Mouse (Mus musculus): Measurements from ENCODE around the gene Zfyve1.

Gene Zfyve1

DNA sequence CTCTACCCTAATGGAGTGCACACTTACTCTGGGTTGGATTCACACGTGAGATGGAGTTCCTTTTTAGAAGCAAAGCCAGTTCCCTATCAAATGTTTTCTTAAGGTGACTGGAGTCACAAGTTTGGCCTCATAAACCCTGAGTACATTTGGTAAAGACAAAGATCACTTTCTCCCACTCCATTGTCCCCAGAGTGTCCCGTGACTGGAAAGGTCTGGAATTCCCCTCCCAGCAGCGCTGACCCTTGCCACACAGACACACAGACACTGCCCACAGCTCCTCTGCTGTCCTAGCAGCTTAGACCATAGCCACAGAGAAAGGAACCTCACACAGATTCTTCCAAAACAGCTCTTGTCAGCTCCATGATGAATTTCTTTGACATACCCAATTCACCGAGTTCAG is 14.9 kb downstream of the Zfyve1 start:
- DNase-seq (ENCODE audit: low read depth in 2 of 2, low spot score in 2 of 2) = no peak

DNA sequence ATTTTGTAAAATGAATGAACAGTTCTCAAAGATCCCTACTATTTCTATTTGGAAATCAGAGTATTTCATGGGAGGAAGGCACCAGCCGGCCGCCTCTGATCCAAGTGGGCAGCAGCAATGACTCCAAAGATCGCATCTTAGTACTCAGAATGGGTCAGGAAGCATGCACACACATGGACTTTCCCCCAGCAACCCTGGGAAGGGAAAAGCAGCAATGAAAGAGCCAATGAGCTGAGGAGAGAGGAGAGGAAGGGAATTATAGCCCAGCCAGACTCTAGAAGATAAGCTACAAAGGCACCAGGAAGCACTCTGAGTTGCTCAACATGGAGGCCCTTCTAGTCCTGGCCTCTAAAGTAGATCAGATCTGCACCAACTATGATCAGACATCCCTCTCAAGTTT is 16.7 kb downstream of the Zfyve1 start:
- DNase-seq (ENCODE audit: low read depth in 2 of 2, low spot score in 2 of 2) = no peak

DNA sequence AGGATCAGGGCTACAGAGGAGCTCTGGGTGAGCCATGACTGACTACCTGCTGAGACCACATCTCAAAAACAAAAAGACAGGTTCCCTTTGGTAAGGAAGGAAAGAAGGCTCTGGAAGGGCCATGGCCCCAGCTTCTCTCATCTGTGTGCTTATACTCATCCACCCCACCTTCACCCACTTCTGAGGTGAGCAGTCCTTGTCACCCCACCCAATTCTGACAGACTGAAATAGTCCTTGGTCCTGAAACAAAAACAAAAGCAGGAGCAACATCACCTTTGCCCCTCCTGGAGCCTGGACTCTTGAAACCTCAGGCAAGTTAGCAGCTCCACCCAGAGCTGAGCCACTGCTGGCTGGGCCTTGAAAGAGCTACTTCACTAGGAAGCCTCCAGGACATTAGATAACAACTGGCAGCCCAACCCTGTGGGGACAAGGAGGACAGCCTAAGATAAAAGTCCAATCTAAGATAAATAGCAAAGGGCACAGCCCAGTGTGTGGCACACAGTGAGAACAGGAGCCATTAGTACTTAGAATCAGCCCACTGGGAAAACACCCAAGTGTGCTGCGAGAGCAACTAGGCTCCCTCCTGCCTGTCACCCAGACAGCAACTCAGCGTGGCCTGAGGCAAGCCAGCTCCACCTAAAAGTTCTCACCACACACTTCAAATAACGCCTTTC is 18.0 kb downstream of the Zfyve1 start:
- DNase-seq (ENCODE audit: low read depth in 2 of 2, low spot score in 2 of 2) = no peak

DNA sequence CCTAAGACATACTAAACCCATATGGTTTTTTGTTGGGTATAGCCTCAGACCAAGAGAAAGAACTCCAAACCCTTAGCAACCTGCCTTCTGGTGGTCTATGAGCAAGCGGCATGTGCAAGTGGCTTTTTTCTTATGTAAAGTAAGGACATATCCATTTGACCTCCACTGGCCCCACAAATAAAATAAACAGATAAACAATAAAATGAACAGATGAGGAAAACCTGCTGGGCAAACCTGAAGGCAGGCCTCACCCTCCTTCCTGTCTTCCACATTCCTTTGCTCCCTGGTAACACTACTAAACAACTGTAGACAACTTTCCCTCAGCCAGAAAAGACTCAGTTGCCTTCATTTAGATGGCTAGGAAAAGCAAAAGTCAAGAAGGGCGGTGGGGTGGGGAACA is 18.7 kb downstream of the Zfyve1 start:
- DNase-seq (ENCODE audit: low read depth in 2 of 2, low spot score in 2 of 2) = no peak

DNA sequence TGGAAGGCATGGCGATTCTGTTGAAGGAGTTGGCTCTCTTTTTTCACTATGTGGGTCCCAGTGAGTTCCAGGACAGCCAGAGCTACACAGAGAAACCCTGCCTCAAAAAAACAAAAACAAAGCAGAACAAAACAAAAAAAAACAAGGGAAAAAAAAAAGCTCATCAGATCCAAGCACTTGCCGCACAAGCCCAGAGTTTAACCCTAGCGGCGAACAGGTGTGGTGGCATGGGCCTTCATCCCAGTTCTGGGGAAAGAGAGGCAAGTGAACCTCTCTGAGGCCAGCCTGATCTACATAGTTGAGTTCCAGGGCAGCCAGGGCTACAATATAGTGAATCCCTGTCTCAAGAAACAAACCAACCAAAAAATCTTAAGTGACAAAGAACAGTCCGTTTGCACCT is 19.6 kb downstream of the Zfyve1 start:
- no peak for DNase-seq (ENCODE audit: low read depth in 2 of 2, low spot score in 2 of 2)

DNA sequence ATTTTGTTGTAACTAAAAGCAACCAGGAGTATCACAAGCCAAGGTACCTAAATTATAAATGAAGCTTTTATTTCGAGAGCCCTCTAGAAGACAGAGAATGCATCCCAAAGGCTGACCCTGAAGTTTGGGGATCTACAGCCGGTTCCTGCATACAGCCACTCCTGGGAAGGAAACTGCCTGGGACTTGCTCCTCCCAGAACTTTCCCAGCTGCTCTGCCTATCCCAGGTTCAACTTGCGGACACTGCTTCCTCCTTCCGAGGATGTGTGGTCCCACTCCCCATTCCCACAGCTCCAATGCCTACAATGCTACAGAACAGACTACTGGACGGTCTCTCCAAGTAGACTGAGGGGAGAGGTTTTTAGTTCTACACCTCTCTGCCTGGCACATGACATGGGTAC is 24.3 kb downstream of the Zfyve1 start:
- DNase-seq (ENCODE audit: low read depth in 2 of 2, low spot score in 2 of 2) = no peak

DNA sequence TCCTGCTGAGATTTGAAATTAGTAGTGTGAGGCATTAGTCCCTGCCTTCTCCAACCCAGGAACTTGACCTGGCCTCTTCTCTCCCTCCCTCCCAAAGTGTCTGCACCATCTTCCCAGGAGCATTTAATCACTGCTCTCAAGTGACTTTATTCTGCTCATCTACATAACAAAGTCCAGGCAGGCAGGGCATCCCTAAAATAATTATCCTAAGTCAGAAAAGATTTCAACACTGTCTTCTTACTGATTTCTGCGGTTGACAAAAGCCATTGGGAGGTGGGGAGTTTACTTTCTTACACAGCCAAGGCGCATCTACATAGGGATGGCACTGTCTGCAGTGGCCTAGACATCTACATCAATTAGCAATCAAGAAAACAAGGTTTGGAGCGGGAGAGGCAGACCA is 27.2 kb downstream of the Zfyve1 start:
- no peak for DNase-seq (ENCODE audit: low read depth in 2 of 2, low spot score in 2 of 2)

DNA sequence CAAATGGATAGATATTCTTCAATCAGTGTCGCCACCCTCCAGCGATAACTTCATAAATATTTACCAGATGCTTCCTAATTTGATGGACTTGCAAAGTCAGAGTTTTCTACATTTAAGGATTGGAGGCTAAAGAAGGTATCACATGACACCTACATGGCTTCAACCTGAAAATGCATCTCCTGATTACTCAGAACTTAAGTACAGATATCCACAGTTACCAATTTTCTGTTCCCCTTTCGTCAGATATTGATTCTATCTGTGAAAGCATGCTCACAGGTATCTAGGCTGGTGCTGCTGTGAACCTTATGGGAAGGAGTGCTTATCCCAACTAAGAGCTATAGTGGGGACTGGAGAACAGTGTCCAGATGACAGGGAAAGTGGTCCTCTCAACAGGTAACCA is 34.4 kb downstream of the Zfyve1 start:
- DNase-seq (ENCODE audit: low read depth in 2 of 2, low spot score in 2 of 2) = no peak

DNA sequence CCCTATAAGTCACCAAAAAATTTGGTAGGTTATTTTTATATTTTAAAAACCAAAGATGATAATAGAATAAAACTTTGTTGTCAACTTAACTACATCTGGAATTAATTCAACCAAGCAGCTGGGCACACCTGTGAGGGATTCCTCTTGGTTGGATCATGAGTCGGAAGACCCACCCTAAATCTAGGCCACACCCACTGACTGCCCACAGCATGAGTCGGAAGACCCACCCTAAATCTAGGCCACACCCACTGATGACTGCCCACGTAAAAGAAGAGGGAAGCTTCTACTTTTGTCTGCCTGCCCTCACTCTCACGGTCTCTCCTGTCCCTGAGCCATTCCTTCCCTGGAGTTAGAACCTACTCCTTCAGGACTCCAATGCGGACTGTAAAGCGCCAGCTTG is 36.8 kb downstream of the Zfyve1 start:
- DNase-seq (ENCODE audit: low read depth in 2 of 2, low spot score in 2 of 2) = no peak

DNA sequence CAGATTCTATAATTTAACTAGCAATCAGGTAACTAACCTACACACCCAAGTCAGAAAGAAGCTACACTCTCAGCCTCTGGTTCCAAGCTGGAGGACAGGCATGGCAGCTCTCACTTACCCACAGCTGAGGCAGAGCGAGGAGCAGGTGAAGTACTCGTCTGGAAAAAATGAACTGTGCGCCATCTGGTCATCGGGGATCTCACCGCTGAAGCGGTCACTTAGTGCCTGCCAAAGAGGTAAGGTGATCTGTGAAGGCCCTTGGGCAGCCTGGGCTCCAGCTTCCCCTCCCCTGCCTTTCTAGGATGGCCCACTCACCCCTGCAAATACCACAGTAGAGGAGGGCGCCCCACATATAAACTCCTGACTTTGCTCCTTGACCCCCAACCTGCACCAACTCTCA is 38.5 kb downstream of the Zfyve1 start:
- DNase-seq (ENCODE audit: low read depth in 2 of 2, low spot score in 2 of 2) = no peak

DNA sequence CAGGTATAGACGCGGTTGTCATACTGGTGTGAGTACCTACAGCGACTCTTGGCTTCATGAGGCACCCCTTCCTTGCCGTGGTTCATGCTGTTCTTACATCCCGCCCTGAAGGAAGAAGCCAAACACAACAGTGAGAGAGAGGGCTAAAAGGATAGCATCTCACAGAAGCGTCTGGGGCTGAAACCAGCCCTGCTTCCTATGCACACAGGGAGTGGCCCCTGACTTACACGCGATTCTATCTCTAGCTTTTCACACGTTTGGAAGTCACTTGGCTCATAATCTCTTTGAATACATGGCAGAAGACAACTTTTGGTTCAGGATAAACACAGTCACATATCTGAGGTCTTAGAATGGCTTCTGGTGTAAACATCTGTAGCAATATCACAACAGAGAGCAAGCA is 41.4 kb downstream of the Zfyve1 start:
- DNase-seq (ENCODE audit: low read depth in 2 of 2, low spot score in 2 of 2) = no peak

DNA sequence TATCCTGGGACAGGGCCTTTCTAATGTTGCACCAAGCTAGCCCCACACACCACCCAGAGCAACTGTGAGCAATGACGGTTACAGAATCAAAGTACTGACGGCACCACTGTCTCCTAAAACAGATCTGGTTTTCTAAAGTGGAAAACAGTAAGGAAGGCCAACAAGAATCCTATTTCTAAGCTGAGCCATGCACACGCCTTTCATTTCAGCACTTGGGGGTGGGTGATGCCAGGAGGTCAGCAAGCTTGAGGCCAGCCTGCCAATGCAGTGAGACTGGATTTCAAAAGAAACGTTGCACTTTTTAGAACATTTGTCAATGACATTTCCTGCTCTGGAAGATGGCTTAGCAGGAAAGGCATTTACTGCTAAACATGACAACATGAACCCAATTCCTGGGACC is 43.2 kb downstream of the Zfyve1 start:
- no peak for DNase-seq (ENCODE audit: low read depth in 2 of 2, low spot score in 2 of 2)

DNA sequence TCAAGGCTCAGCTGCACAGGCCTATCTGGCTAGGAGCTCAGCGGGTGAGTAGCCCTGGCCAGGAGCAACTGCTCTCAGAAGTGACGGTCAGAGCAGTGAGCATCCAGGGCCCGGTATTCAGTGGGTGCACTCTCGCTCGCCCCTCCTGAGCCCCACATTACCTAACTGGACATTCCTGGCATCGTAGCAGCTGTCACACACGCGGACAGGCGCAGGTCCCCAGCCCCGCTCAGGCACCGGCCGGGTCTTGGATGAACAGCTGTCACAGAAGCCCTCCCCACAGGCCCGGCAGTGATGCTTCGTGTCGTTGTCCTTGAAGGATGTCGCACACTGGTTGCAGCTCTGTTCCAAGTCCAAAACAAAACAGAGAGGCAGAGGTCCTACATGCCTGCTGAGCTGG is 45.7 kb downstream of the Zfyve1 start:
- no peak for DNase-seq (ENCODE audit: low read depth in 2 of 2, low spot score in 2 of 2)

DNA sequence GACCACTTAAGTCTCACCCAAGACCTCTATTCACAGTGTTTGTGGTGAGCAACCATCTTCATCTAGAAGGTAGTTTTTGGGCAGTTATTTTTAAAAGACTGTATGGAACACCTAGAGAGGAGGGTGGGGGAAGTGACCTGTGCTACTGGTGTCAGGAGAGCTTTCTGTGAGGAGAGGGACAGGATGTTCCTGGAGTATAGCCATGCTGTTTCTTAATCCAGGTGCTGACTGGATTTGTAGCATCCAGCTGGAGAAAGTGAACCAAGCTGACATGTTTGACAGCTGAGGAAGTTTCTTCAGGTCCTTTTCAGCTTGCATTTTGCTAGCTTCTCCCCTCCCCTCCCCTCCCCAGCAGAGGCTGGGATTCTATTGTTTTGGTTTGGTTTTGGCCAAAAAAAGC is 52.2 kb downstream of the Zfyve1 start:
- no peak for DNase-seq (ENCODE audit: low read depth in 2 of 2, low spot score in 2 of 2)

DNA sequence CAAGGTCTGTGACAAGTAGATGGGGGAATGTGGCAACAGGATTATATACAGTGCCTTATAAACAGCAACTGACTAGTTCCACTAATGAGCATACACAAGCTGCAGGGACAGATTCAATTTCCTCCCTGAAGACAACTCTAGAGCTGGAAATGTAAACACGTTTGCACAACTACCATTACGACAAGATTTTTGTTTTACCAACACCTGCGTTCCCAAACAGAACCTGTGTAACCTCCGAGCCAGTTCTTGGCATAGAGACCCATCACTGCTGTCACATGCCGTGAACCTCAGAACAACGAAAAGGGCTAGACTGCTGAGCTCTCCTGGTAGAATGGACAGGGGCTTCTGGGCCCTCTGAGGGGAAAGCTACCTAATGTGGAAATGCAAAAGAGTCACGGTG is 53.0 kb downstream of the Zfyve1 start:
- DNase-seq (ENCODE audit: low read depth in 2 of 2, low spot score in 2 of 2) = no peak

DNA sequence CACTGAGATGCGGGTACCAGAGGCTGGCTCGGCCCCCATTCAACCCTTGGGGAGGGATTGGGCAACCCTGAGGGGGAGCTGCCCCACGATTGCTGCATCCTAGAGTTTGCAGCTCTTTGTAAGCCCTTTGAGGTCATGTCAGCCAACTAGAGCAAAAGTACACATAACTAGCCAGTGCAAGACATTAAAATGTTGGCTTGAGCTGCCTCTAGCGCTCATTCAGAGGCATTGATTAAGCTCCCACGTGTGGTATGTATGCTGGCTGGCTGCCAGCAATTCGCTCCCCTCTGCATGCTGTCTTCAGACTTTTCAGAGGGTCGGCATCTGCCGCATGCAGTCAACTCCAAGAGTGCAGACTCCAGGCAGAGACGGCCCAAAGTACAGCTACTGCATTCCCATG is 61.0 kb downstream of the Zfyve1 start:
- no peak for DNase-seq (ENCODE audit: low read depth in 2 of 2, low spot score in 2 of 2)

DNA sequence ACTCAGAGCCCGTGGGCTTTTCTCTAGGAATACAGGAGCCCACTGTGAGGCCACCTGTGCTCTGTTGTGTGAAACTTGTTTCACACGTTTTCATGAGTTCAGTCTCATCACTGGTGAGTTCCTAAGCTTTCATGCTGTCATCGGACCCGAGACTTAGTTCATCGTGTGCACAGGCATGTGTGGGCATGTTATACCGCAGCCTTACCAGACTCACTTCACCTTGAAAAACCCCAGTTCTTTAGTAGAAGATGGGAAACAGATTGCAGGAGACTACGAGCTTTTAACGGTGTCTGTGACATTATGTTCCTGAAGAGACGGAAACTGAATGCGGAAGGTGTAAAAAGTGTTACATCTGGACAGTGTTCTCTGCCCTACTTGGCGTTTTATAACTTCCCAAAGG is 61.6 kb downstream of the Zfyve1 start:
- DNase-seq (ENCODE audit: low read depth in 2 of 2, low spot score in 2 of 2) = no peak

DNA sequence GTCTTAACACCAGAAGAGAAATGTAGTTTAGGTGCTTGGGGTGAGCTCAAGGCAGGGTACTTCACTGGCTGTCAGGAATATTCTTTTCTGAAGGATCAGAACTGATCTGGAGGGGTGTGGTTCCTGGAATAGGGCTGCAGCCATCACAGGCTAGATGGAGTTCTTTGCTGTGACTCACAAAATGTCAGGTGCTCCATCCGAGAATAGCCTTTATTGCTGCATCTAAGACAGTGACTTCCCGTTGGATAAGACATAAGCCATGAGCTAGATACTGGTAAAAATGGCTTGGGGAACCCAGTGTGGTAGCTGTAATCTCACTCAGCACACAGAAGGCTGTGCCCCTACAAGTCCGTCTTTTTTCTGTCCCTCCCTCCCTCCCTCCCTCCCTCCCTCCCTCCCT is 62.8 kb downstream of the Zfyve1 start:
- no peak for DNase-seq (ENCODE audit: low read depth in 2 of 2, low spot score in 2 of 2)

DNA sequence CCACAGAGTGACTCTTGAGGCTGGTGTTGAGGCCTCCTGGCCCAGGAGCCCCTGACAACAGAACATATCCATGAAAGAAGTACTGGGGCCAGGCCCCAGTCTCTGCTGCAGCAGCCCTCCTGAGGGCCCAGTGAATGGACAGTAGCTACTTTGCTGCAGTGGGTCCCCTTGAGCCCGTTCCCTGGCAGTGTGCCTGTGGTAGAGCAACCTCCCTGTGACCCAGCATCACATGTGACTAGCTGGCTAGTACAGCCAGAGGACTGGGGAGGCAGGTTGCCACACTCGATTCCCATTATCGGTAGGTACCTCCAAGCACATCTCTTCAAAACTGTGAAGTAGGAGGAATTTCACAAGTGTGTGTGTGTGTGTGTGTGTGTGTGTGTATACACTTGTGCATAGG is 64.1 kb downstream of the Zfyve1 start:
- no peak for DNase-seq (ENCODE audit: low read depth in 2 of 2, low spot score in 2 of 2)

DNA sequence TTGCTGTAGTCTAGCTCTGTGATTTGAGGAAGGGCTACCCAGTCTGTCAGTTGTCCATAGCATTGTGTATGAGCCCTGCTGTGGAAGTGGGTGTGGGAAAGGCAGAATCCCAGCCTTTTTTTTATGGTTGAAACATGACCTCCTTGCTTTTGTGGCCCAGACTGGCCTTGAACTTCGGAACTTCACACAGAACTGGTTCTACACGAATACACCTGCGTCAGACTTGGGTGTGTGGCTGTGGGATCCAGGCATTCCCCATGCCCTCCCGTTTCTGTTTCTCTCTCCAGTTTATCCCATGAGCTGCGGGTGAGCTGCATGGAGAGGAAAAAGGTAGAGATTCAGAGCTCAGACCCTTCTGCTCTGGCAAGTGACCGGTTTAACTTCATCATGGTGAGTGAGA is 65.0 kb downstream of the Zfyve1 start:
- DNase-seq (ENCODE audit: low read depth in 2 of 2, low spot score in 2 of 2) = no peak

DNA sequence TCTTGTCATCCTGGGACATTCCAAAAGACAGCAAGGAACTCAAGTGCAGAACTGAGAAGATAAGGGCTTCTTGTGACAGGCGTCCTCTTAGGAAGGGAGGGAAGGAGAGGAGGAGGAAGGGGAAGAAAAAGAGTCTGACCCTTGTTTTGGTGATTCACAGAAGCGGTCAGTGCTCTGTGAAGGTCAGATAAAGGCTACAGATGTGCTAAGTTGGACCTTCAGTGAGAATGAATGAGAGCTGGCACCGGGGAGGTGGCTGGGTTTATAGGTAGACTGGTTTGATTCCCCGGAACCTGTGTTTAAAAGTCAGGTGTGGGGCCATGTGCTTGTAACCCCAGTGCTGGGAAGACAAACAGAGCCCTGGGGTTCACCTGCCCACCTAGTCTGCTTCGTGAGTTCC is 68.4 kb downstream of the Zfyve1 start:
- DNase-seq (ENCODE audit: low read depth in 2 of 2, low spot score in 2 of 2) = no peak

DNA sequence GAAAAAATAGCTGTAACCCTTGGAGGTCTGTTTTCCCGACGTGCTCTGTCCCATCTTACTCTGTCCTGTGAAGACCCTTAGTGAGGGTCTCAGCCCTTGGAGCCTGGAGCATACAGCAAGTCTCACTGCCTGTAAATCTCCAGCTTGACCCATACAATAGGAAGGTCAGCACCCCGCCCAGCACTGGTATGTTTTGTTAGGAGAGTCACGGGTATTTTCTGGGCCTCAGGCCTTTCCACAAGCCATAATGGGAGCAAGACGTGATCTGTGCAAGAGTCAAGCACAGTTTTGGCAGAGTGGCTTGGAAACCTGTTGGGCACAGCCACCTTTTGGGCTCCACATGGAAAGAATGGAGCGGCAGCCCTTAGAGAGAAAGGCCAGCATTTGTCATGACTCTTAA is 69.2 kb downstream of the Zfyve1 start:
- DNase-seq (ENCODE audit: low read depth in 2 of 2, low spot score in 2 of 2) = no peak

DNA sequence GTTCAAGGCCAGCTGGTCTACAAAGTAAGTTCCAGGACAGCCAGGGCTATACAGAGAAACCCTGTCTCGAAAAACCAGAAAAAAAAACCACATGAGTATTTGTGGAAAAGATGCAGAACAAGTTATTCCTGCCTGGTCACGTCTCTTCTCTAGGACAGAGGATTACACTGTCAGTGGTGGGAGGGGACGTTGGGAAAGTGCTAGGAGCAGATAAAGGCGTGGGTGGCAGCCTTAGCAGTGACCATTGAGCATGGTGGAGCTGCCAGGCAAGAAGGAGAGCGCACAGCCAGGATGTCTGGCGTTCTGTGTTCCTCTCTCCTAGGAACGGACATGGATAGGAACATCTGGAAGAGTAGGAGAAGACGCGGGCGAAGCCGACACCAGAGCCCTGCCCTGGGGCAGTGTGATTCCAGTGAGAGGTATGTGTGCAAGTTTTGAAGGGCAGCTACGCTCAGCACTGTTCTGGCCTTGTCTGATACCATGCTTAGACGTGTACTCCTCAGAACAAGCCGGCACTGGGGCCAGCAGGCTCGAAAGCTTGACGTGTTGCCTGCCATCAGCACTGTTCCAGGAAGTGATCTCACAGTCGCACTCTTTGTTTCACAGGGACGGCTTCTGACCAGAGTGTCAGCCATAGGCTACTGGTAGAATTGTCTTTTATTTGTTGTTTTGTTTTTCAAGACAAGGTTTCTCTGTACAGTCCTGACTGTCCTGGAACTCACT is 71.0 kb downstream of the Zfyve1 start:
- no peak for DNase-seq (ENCODE audit: low read depth in 2 of 2, low spot score in 2 of 2)
